Mouse (Mus musculus): ENCODE results near the gene Lsm4.

DNA sequence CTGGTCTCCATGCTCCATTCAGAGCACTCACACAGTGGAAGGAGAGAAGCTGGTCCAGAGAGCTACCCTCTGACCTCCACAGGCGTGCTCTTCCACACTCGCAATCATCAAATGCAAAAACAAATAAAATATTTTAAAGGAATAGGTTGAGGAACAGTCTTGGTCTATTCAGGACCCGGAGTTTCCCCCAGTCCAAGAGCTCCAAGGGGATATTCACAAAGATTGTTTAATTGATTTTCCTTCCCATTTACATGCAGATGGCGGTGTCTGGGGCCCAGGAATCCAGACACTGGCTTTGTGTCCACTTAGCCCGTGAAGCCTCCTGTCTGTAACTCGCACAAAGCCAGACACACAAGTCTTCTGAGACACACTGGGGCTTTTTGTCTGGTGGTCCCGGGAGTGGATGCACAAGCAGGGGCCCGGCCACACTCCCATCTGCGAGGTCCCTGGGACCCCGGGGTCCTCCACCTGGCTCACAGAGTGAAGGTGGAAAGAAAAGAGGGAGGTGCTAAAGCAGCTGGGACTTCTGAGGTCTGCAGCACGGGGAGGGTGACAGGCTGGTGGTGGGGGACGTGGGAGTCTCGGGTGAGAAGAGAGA lies 16.8 kb upstream of the Lsm4 start:
- TF ChIP-seq CTCF (conservative IDR thresholded peaks at IDR 0.05; ENCODE audit: low read length): no peak
- no peak for TF ChIP-seq POU5F1 (IDR thresholded peaks at IDR 0.05; ENCODE audit: borderline replicate concordance, low read length)
- TF ChIP-seq NANOG (IDR thresholded peaks at IDR 0.05; ENCODE audit: borderline replicate concordance, low read length): no peak

Data from E14TG2a.4 (cell line).